Mouse (Mus musculus) left cerebral cortex, postnatal 36 days (tissue): ENCODE measurements around the gene Cox4i1. TPM values are rescaled to one million over a fixed set of nuclear protein-coding genes. Genes with fewer than 3 reads are reported as not detected.
A peak's percentile ranks its signal among the peaks of the same experiment; 100 is the strongest.
"Not testable (repeated sequence)": the region's sequence is repeated elsewhere in the genome, so short reads cannot be mapped to it uniquely, and the experiment has no call there.

Experiments used
- DNase-seq, 2 experiments: peaks; one replicate each; pipeline ENCODE4 v3.0.0; 2021 to 2022; ENCODE audit warnings: low spot score in 2 of 2, mixed read lengths in 1 of 2
- intact Hi-C: fragments of 180-260 bp; cut with DNase I; formaldehyde crosslinking; loops from one replicate; pipeline ENCODE4 v1.15.1; 2025
- total RNA-seq, 2 experiments: library from RNA; stranded (reverse); gene quantifications; 2 replicates each; pipeline ENCODE4 v1.2.3; 2021

Cox4i1 gene
- total RNA-seq, 2 experiments from 2014 or later, result 1,069 to 1,237 TPM

- DNase-seq, result no peak
- intact Hi-C loops, result no loop called here
Measured at GRCm38 (mm10) chr8:120656322-120657052, 11.5 kb upstream of the Cox4i1 start.

GRCm38 (mm10) chr8:120657415-120657814, 10.6 kb upstream of the Cox4i1 start:
- DNase-seq, result no peak
- intact Hi-C loops, result no loop called here

GRCm38 (mm10) chr8:120664566-120664965, 3.5 kb upstream of the Cox4i1 start:
- intact Hi-C loops, result no loop called here
- no peak for DNase-seq

GRCm38 (mm10) chr8:120665726-120666455, 2.1 kb upstream of the Cox4i1 start:
- intact Hi-C loops, result loop anchor here (5.0 kb wide), 1 partner anchor 49 kb away; no protein-coding TSS in a partner anchor

GRCm38 (mm10) chr8:120666807-120667470, 1.1 kb upstream of the Cox4i1 start:
- DNase-seq, result no peak
- intact Hi-C loops, result loop anchor here (5.0 kb wide), 1 partner anchor 50 kb away; no protein-coding TSS in a partner anchor

More at GRCm38 (mm10) chr8:120665726-120666455, 2.1 kb upstream of the Cox4i1 start:
- DNase-seq, result no peak

GRCm38 (mm10) chr8:120668374-120668905, 418 bp downstream of the Cox4i1 start, which contains the start of gene Emc8:
TSS of gene Emc8 (minus strand) at chr8:120668573.
- intact Hi-C loops, result loop anchor here (5.0 kb wide), 1 partner anchor 51 kb away; no protein-coding TSS in a partner anchor
- DNase-seq, result no peak

GRCm38 (mm10) chr8:120671775-120672174, 3.8 kb downstream of the Cox4i1 start:
- no peak for DNase-seq
- intact Hi-C loops, result no loop called here

GRCm38 (mm10) chr8:120672626-120673229, 4.7 kb downstream of the Cox4i1 start:
- intact Hi-C loops, result no loop called here
- DNase-seq, result no peak

GRCm38 (mm10) chr8:120673298-120673697, 5.3 kb downstream of the Cox4i1 start:
- peak in 1 of 2 experiments; percentile 44 for DNase-seq

GRCm38 (mm10) chr8:120675718-120676117, 7.7 kb downstream of the Cox4i1 start:
- intact Hi-C loops, result loop anchor here (5.0 kb wide), 1 partner anchor 417 kb away; no protein-coding TSS in a partner anchor
- no peak for DNase-seq

More at GRCm38 (mm10) chr8:120673298-120673697, 5.3 kb downstream of the Cox4i1 start:
- intact Hi-C loops, result no loop called here

- DNase-seq, result peak; percentile 69 to 78
- intact Hi-C loops, result loop anchor here (1.0 to 5.0 kb wide), 2 partner anchors 118 to 414 kb away; no protein-coding TSS in a partner anchor
Measured at GRCm38 (mm10) chr8:120678447-120678846, 10.4 kb downstream of the Cox4i1 start.

GRCm38 (mm10) chr8:120679629-120680387, 11.8 kb downstream of the Cox4i1 start:
- DNase-seq, result no peak
- intact Hi-C loops, result loop anchor here (5.0 kb wide), 2 partner anchors 57 to 412 kb away; partner anchors contain the start of gene Irf8

- DNase-seq, result not testable (repeated sequence)
- intact Hi-C loops, result loop anchor here (5.0 kb wide), 1 partner anchor 57 kb away; the partner anchor contains the start of gene Irf8
Measured at GRCm38 (mm10) chr8:120680405-120680804, 12.4 kb downstream of the Cox4i1 start.

GRCm38 (mm10) chr8:120681113-120681512, 13.1 kb downstream of the Cox4i1 start:
- intact Hi-C loops, result loop anchor here (5.0 kb wide), 1 partner anchor 56 kb away; the partner anchor contains the start of gene Irf8

GRCm38 (mm10) chr8:120683602-120684001, 15.6 kb downstream of the Cox4i1 start:
- DNase-seq, result peak in 1 of 2 experiments; percentile 37
- intact Hi-C loops, result loop anchor here (1.0 to 5.0 kb wide), 2 partner anchors 54 to 113 kb away; partner anchors contain the start of gene Irf8

More at GRCm38 (mm10) chr8:120681113-120681512, 13.1 kb downstream of the Cox4i1 start:
- DNase-seq, result no peak

- intact Hi-C loops, result loop anchor here (5.0 kb wide), 1 partner anchor 53 kb away; the partner anchor contains the start of gene Irf8
- no peak for DNase-seq
Measured at GRCm38 (mm10) chr8:120684082-120684481, 16.1 kb downstream of the Cox4i1 start.

GRCm38 (mm10) chr8:120685097-120685496, 17.1 kb downstream of the Cox4i1 start:
- intact Hi-C loops, result no loop called here
- DNase-seq, result no peak

GRCm38 (mm10) chr8:120685591-120685990, 17.6 kb downstream of the Cox4i1 start:
- intact Hi-C loops, result no loop called here
- no peak for DNase-seq
